Mouse (Mus musculus): ENCODE measurements at regions not wholly inside any gene's neighbourhood (a gene's known extent, or its start where the extent isn't known, plus 50 kb on each side); places are given as distances from the start of the nearest gene placed in this dataset.

GRCm38 (mm10) chr17:66241868-66242622, 118.7 kb downstream of the Ddx11 start:
- Histone ChIP-seq H3K27me3 (ENCODE audit: control insufficient read depth, insufficient read depth, low read length) (no peaks in the 10 kb centered on the region), H3K4me2 (replicated peaks; ENCODE audit: low read depth, low read length) (peak overlapping the region; percentile 12; the same call in 1 of the 2 replicates), H3K4me3 (ENCODE audit: low read depth, low read length) (peak overlapping the region; percentile 3; the same call in 1 of the 2 replicates), H3K9me3 (ENCODE audit: control insufficient read depth, low read depth, low read length) (no peaks in the 10 kb centered on the region), H3K4me1 (ENCODE audit: control insufficient read depth, insufficient read depth, low read length) (no peaks in the 10 kb centered on the region), H3K36me3 (ENCODE audit: control insufficient read depth, insufficient read depth, low read length) (no peaks in the 10 kb centered on the region), H3K9ac (replicated peaks; ENCODE audit: low read depth, low read length) (no peak overlapping the region), H3K27ac (ENCODE audit: low read length) (no peak overlapping the region; the same call in 1 of the 2 replicates)
- 12% methylated on average over 9 of the region's 9 CpGs for WGBS
- peak; percentile 63; the same call in 1 of the 2 replicates for ATAC-seq (ENCODE audit: insufficient number of reproducible peaks, insufficient read depth, low FRiP score, low read depth)

DNA sequence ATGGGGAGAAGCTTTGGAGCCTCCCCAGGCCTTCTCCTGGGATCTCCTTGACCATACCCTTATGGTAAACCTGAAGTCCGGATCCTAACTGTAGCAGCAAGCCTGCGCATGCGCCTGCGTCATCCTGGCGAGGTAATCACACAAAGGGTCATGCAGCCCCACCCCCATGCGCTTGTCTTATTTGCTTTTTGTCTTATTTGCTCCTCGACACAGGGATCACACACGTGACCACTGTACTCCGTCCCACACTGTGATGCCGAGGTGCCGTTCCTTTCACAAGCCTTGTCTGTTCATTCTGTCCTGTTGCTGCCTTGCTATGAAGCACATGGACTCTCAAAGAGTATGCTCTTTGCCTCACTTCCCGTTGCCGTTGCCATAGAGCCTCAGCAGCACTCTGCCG, 120.9 kb downstream of the Ddx11 start:
- Histone ChIP-seq H3K4me1 (ENCODE audit: control insufficient read depth, insufficient read depth, low read length) (no peaks in the 10 kb centered on the region), H3K9ac (replicated peaks; ENCODE audit: low read depth, low read length) (no peak overlapping the region)
- WGBS: 90% methylated on average over 14 of the region's 14 CpGs

DNA sequence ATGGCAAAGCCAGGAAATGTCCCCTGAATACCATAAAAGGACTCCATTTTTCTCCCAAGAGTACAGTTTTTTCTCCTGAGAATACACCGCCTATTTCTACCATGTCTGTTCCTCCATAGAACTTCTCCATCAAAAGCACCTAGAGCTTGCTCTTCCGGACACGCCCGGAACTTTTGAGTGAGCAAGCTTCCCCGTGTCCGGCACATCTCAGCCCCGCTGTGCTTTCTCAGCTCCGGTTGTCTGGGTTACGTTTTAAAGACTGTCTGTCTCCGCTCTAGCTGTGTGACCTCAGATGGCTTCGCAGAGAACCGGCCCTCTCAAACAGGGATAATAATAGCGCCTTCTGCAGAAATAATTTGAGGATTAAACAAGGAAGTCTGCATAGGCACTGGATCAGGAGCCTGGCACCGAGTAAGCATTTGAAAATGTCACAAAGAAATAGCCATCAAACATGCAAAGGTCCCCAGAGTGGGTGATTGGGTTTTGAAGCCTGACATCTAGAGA, 122.8 kb downstream of the Ddx11 start:
- Histone ChIP-seq H3K9me3 (ENCODE audit: control insufficient read depth, low read depth, low read length) (no peaks in the 10 kb centered on the region), H3K36me3 (ENCODE audit: control insufficient read depth, insufficient read depth, low read length) (no peaks in the 10 kb centered on the region), H3K27me3 (ENCODE audit: control insufficient read depth, insufficient read depth, low read length) (no peaks in the 10 kb centered on the region), H3K4me1 (ENCODE audit: control insufficient read depth, insufficient read depth, low read length) (no peaks in the 10 kb centered on the region), H3K9ac (replicated peaks; ENCODE audit: low read depth, low read length) (no peak overlapping the region), H3K4me2 (replicated peaks; ENCODE audit: low read depth, low read length) (no peak overlapping the region), H3K4me3 (ENCODE audit: low read depth, low read length) (no peak overlapping the region), H3K27ac (ENCODE audit: low read length) (no peak overlapping the region)
- WGBS: 73% methylated on average over 14 of the region's 14 CpGs
- ATAC-seq (ENCODE audit: insufficient number of reproducible peaks, insufficient read depth, low FRiP score, low read depth): no peak

More for the DNA sequence above, 120.9 kb downstream of the Ddx11 start:
- Histone ChIP-seq H3K27ac (ENCODE audit: low read length) (no peak overlapping the region), H3K4me3 (ENCODE audit: low read depth, low read length) (no peak overlapping the region), H3K4me2 (replicated peaks; ENCODE audit: low read depth, low read length) (no peak overlapping the region), H3K27me3 (ENCODE audit: control insufficient read depth, insufficient read depth, low read length) (no peaks in the 10 kb centered on the region), H3K9me3 (ENCODE audit: control insufficient read depth, low read depth, low read length) (no peaks in the 10 kb centered on the region), H3K36me3 (ENCODE audit: control insufficient read depth, insufficient read depth, low read length) (no peaks in the 10 kb centered on the region)
- ATAC-seq (ENCODE audit: insufficient number of reproducible peaks, insufficient read depth, low FRiP score, low read depth): no peak

- no peaks in the 10 kb centered on the region for H3K4me1 ChIP-seq (ENCODE audit: control insufficient read depth, insufficient read depth, low read length)
- H3K27me3 ChIP-seq (ENCODE audit: control insufficient read depth, insufficient read depth, low read length): no peaks in the 10 kb centered on the region
- H3K4me2 ChIP-seq (replicated peaks; ENCODE audit: low read depth, low read length): no peak overlapping the region
- H3K9ac ChIP-seq (replicated peaks; ENCODE audit: low read depth, low read length): no peak overlapping the region
- no peaks in the 10 kb centered on the region for H3K36me3 ChIP-seq (ENCODE audit: control insufficient read depth, insufficient read depth, low read length)
- ATAC-seq (ENCODE audit: insufficient number of reproducible peaks, insufficient read depth, low FRiP score, low read depth): no peak
- WGBS: 73% methylated on average over 2 of the region's 2 CpGs
- no peak overlapping the region for H3K27ac ChIP-seq (ENCODE audit: low read length)
- no peaks in the 10 kb centered on the region for H3K9me3 ChIP-seq (ENCODE audit: control insufficient read depth, low read depth, low read length)
- H3K4me3 ChIP-seq (ENCODE audit: low read depth, low read length): no peak overlapping the region
These were observed 128.2 kb downstream of the Ddx11 start for GRCm38 (mm10) chr17:66251495-66251894.

DNA sequence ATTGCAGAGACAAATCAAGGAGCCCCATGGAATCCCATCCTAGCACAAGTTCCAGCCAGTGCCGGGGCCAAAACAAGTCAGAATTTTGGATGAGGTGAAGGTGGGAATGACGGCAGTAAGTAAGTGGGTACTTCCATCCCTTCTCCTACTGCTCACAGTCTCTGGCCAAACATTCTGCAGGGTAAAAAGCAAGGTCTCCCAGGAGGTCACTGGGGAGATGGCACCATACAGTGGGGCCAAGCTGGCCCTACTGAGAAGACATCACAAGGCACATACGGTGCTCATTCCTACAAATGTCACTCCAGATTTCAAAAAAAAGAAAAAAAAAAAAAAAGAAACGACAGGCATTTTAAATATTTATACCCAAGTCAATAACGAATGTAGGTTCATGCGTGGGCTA, 129.6 kb downstream of the Ddx11 start:
- Histone ChIP-seq H3K27ac (ENCODE audit: low read length) (no peak overlapping the region), H3K4me3 (ENCODE audit: low read depth, low read length) (no peak overlapping the region), H3K9ac (replicated peaks; ENCODE audit: low read depth, low read length) (no peak overlapping the region), H3K36me3 (ENCODE audit: control insufficient read depth, insufficient read depth, low read length) (no peaks in the 10 kb centered on the region), H3K4me1 (ENCODE audit: control insufficient read depth, insufficient read depth, low read length) (no peaks in the 10 kb centered on the region), H3K9me3 (ENCODE audit: control insufficient read depth, low read depth, low read length) (no peaks in the 10 kb centered on the region), H3K27me3 (ENCODE audit: control insufficient read depth, insufficient read depth, low read length) (no peaks in the 10 kb centered on the region), H3K4me2 (replicated peaks; ENCODE audit: low read depth, low read length) (no peak overlapping the region)
- ATAC-seq (ENCODE audit: insufficient number of reproducible peaks, insufficient read depth, low FRiP score, low read depth): no peak
- 81% methylated on average over 6 of the region's 6 CpGs for WGBS

GRCm38 (mm10) chr17:66259697-66260096, 136.4 kb downstream of the Ddx11 start:
- no peak for ATAC-seq (ENCODE audit: insufficient number of reproducible peaks, insufficient read depth, low FRiP score, low read depth)
- Histone ChIP-seq H3K9ac (replicated peaks; ENCODE audit: low read depth, low read length) (no peak overlapping the region), H3K4me3 (ENCODE audit: low read depth, low read length) (no peak overlapping the region), H3K9me3 (ENCODE audit: control insufficient read depth, low read depth, low read length) (no peaks in the 10 kb centered on the region), H3K27ac (ENCODE audit: low read length) (no peak overlapping the region), H3K4me2 (replicated peaks; ENCODE audit: low read depth, low read length) (no peak overlapping the region), H3K4me1 (ENCODE audit: control insufficient read depth, insufficient read depth, low read length) (no peaks in the 10 kb centered on the region), H3K27me3 (ENCODE audit: control insufficient read depth, insufficient read depth, low read length) (no peaks in the 10 kb centered on the region), H3K36me3 (ENCODE audit: control insufficient read depth, insufficient read depth, low read length) (no peaks in the 10 kb centered on the region)
- 68% methylated on average over 8 of the region's 8 CpGs for WGBS

- Histone ChIP-seq H3K27me3 (ENCODE audit: control insufficient read depth, insufficient read depth, low read length) (no peaks in the 10 kb centered on the region), H3K9ac (replicated peaks; ENCODE audit: low read depth, low read length) (no peak overlapping the region), H3K36me3 (ENCODE audit: control insufficient read depth, insufficient read depth, low read length) (no peaks in the 10 kb centered on the region), H3K27ac (ENCODE audit: low read length) (no peak overlapping the region), H3K9me3 (ENCODE audit: control insufficient read depth, low read depth, low read length) (no peaks in the 10 kb centered on the region), H3K4me2 (replicated peaks; ENCODE audit: low read depth, low read length) (no peak overlapping the region), H3K4me3 (ENCODE audit: low read depth, low read length) (no peak overlapping the region), H3K4me1 (ENCODE audit: control insufficient read depth, insufficient read depth, low read length) (no peaks in the 10 kb centered on the region)
- 75% methylated on average over 4 of the region's 4 CpGs for WGBS
- peak; percentile 60; the same call in 1 of the 2 replicates for ATAC-seq (ENCODE audit: insufficient number of reproducible peaks, insufficient read depth, low FRiP score, low read depth)
These were observed 139.4 kb downstream of the Ddx11 start for GRCm38 (mm10) chr17:66262681-66263240.

DNA sequence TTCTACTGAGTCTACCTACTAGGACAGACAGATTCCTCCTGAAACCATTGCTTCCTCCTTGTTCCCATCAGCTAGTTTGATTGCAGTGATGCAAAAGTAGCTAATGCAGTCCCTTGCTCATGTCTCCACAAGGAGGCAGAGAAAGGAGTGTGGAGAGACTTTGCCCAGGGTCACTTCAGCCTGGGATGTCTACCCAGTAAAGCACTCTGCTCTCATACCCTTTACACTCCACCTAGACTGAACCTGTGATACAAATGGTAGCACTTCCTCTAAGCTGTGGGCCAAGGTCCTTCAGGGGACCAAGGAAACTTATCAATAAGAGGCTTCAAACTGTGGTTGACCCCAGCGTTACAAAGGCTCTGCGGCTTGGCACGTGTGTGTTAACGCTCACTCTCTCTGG, 140.1 kb downstream of the Ddx11 start:
- Histone ChIP-seq H3K27ac (ENCODE audit: low read length) (no peak overlapping the region), H3K9me3 (ENCODE audit: control insufficient read depth, low read depth, low read length) (no peaks in the 10 kb centered on the region), H3K4me2 (replicated peaks; ENCODE audit: low read depth, low read length) (no peak overlapping the region), H3K4me1 (ENCODE audit: control insufficient read depth, insufficient read depth, low read length) (no peaks in the 10 kb centered on the region), H3K4me3 (ENCODE audit: low read depth, low read length) (no peak overlapping the region), H3K36me3 (ENCODE audit: control insufficient read depth, insufficient read depth, low read length) (no peaks in the 10 kb centered on the region), H3K9ac (replicated peaks; ENCODE audit: low read depth, low read length) (no peak overlapping the region), H3K27me3 (ENCODE audit: control insufficient read depth, insufficient read depth, low read length) (no peaks in the 10 kb centered on the region)
- no peak for ATAC-seq (ENCODE audit: insufficient number of reproducible peaks, insufficient read depth, low FRiP score, low read depth)
- 83% methylated on average over 4 of the region's 4 CpGs for WGBS
